Mouse (Mus musculus) v-Abl transformed pro-B cells (cell line): ENCODE measurements at regions not wholly inside any gene's neighbourhood (a gene's known extent, or its start where the extent isn't known, plus 50 kb on each side); places are given as distances from the start of the nearest gene placed in this dataset.

Source experiments
- in situ Hi-C, 2 experiments: fragments of 400-800 bp; cut with MboI; formaldehyde crosslinking; loops; one replicate each; pipeline ENCODE4 v1.15.1; 2025; ENCODE audit not compliant: unreplicated experiment in 2 of 2

GRCm38 (mm10) chr15:5414401-5414800 lies 170.4 kb upstream of the Ptger4 start:
- in situ Hi-C loops: loop anchor here (5.0 to 10.0 kb wide), 3 partner anchors 120 to 500 kb away; no protein-coding TSS in a partner anchor

GRCm38 (mm10) chr15:5416031-5416430 lies 172.0 kb upstream of the Ptger4 start:
- in situ Hi-C loops: loop anchor here in 1 of 2 experiments (5.0 to 10.0 kb wide), 3 partner anchors 121 to 499 kb away; partner anchors contain the start of gene Ptger4

GRCm38 (mm10) chr15:5426641-5427040 lies 182.7 kb upstream of the Ptger4 start:
- in situ Hi-C loops: no loop called here

GRCm38 (mm10) chr15:5427319-5428048 lies 183.5 kb upstream of the Ptger4 start:
- in situ Hi-C loops: no loop called here

DNA sequence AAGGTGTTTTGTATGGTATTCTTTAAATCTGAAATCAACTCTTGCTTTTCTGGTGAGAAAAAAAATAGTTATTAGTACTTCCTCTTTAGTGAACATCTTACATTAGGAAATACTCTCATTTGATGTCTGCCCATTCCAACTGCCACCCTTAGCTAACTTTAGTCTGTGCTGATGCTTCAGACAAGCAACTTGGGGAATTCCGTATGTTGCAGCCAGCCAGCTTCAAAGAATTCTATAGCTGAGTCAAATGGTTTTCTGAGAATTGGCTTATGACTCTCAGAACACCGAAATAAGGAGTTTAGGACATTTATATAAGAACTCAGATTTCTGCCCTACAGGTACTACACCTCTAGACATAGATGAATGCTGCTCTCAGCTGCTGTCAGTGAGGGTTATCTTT lies 188.0 kb upstream of the Ptger4 start:
- in situ Hi-C loops: no loop called here

GRCm38 (mm10) chr15:5437020-5437419 lies 193.0 kb upstream of the Ptger4 start:
- in situ Hi-C loops: no loop called here

- in situ Hi-C loops: loop anchor here in 1 of 2 experiments (5.0 kb wide), 1 partner anchor 204 kb away; the partner anchor contains the start of gene Ptger4
Observed at GRCm38 (mm10) chr15:5446040-5446755, 202.2 kb upstream of the Ptger4 start.

DNA sequence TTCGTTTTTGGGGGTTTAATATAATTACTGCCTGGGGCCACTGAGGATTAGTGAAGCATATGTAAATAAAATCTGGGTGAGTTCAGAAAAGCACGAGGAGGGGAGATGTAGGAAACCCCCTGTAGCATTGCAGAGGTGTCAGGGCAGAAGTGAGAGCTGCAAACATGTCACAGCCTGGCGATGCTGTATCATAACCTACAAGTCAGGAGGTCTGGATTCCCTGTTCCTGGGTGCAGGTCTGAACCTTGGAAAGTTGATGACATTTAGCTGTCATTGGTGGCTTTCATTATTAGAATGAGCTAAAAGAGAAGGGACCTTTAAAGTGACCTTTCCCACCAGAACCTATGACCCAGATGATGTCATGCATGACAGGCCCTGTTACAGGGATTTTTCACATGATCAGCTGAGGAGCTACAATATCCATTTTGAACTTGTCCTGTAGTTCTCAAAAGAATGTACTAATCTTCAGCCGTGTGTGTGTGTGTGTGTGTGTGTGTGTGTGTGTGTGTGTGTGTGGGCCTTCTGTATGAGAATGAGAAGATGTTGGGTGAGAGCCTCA lies 202.8 kb upstream of the Ptger4 start:
- in situ Hi-C loops: loop anchor here in 1 of 2 experiments (5.0 kb wide), 1 partner anchor 205 kb away; the partner anchor contains the start of gene Ptger4

DNA sequence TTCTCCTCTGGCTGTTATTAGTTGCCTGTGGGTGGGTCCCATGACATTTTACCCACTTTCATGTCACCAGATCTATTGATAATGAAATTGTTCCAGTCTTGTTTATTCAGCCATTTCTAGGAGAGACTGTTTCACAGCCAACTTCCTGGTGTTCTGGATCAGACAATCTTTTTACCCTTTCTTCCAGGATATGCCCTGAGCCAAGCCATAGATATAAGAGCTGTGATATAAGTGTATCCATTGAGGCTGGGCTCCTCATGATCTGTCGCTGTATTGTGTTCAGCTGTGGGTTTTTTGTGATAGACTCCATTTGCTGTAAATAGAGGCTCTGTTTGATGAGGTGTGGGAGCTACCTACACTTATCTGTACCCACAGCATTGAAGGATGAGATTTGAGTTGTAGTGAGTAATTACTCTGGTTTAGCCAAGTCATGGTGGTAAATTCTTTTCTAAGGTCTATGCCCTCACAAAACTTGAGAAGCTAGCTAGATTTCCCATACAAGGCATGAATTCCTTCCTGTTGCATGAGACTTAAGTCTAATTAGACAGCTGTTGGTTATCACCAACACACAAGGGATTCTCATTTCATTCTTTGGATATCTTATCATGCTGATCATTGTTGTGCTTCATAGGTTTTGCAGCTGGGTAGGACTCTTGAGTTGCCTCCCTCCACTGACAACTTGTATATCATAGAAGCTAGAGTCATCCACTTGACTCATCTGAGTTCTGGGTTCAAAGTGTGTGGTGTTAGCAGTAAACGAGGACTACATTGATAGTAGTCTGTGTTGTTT lies 203.9 kb upstream of the Ptger4 start:
- in situ Hi-C loops: loop anchor here in 1 of 2 experiments (5.0 kb wide), 1 partner anchor 206 kb away; the partner anchor contains the start of gene Ptger4

- in situ Hi-C loops: no loop called here
Observed at GRCm38 (mm10) chr15:5459083-5459482, 215.1 kb upstream of the Ptger4 start.

DNA sequence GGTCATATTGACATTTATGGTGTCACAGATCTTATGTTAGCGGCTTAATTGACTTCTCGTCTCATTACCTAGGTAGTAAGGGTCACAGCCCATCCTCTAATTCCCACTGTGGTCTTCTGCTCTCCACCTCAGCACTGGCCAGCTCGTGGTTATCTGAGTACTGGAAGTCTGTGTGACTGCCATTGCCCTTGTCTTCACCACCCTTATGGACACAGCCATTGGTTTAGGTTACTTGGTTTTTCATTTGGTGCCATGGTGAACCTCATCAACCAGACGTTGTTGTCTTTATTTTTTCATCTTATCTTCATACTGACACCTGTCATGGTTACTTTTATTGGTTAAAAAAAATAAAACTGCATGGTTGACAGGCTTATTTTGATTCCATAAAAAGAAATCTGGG lies 215.6 kb upstream of the Ptger4 start:
- in situ Hi-C loops: no loop called here

DNA sequence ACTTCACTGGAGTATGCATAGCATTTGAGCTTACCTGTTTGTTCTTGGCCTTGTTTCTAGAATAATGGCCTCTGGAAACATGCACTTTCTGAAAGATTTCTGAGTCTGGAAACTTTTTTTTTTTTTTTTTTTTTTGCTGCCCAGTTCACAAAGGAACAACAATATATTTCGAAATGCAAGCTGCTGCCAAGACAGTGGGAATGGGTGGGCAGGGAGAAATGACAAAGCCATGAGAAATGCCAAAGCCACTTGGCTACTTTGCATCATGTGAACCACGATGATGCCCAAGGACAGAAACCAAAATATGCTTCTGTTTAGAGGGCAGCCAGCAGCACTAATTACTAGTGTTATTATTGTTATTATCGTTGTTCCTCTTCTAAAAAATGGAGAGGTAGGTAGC lies 218.7 kb upstream of the Ptger4 start:
- in situ Hi-C loops: no loop called here

GRCm38 (mm10) chr15:5464732-5465131 lies 220.7 kb upstream of the Ptger4 start:
- in situ Hi-C loops: no loop called here

DNA sequence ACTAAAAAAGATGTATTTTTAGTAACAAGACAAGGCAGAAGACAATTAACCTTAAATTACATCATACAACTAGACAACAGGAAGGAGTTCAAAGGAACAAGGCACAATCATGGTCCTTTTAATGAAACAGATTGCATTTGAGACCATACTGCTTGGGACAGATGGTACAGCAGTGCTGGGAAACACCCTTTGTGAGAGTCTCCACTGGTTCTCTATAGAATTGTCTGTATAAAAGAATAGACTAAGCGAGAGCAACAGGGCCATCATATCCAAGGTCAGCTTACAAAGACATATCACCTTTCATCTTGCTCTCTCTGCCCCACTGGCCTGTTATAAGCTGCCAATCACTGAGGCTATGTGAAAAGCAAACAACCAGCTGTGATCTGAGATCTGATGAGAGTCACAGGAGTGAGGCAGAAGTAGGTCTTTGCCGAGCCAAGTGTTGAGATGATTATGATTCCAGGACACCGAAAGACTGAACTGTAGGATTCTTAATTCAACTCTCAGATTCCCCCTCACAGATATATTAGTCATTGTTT lies 224.6 kb upstream of the Ptger4 start:
- in situ Hi-C loops: no loop called here

DNA sequence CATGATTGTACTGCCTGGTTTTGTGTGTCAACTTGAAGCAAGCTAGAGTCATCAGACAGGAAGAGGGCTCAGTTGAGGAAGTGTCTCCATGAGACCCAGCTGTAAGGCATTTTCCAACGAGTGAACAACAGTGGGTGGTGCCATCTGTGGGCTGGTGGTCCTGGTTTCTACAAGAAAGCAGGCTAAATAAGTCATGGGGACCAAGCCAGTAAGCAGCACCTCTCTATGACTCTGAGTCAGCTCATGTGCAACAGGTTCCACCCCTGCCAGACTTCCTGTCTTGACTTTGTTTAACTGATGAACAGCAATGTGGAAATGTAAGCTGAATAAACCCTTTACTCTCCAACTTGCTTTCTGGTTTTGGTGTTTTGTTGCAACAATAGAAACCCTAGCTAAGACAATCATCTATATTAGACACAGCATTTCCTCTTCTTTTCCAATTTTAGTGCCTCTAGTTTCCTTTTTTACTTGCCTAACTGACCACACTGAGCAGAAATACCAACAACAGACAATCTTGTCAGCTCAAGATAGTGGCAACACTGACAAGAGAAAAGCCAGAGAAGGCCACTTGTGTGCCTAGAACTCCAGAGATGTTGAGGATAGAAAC lies 231.5 kb upstream of the Ptger4 start:
- in situ Hi-C loops: no loop called here

GRCm38 (mm10) chr15:5493286-5493685 lies 249.3 kb upstream of the Ptger4 start:
- in situ Hi-C loops: no loop called here

GRCm38 (mm10) chr15:5495187-5495849 lies 251.3 kb upstream of the Ptger4 start:
- in situ Hi-C loops: no loop called here

DNA sequence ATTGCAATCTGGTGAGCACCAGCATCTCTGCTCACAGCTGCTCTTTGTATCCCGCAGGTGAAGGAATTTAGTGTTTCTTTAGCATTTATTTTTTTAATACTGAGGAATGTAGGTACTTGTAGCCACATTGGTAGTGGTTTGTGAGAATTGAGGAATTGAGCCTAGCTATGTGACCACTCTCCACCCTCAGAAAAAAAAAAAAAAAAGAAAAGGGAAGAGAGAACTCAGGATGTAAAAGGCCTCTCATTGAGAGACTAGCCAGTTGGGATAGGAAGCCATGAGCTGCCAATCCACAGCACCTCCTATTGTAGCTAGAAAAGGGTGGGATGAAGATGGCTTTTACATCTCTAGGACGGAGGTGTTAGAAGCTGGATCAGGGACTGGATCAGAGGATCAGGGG lies 252.0 kb upstream of the Ptger4 start:
- in situ Hi-C loops: no loop called here

DNA sequence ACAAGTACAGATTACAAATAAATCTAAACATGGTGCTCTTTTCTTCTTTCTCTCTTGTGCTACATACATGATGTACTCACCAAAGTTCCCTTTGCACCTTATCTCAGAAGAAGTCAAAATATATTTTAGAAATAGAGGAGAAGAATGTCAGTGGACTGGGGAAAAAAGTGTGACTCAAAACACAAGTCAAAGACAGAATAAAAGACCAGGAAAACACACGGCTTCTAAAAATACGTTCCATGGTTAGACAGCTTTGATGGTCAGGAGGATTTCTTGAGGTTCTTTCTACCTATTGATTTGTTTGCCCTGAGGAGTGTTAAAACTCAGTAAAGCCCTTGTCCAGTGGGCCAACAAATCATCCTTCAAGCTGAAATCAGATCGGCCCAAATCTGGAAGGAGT lies 260.5 kb upstream of the Ptger4 start:
- in situ Hi-C loops: no loop called here
